Mouse (Mus musculus) forebrain, embryonic 10.5 days (tissue): ENCODE measurements around the gene Spata3. TPM values are rescaled to one million over a fixed set of nuclear protein-coding genes. Genes with fewer than 3 reads are reported as not detected.
"Not testable (repeated sequence)": the region's sequence is repeated elsewhere in the genome, so short reads cannot be mapped to it uniquely, and the experiment has no call there.

Experiments
- DNase-seq: peaks from one replicate; pipeline ENCODE4 v3.0.0-alpha.2; 2017; ENCODE audit warnings: low spot score; ENCODE audit errors: extremely low spot score
- H3K27ac ChIP-seq: fragments of 300-500 bp; sonication (generic); 2 replicates; pipeline ENCODE4 v1.5.1; 2016; ENCODE audit warnings: mild to moderate bottlenecking
- H3K27me3 ChIP-seq: fragments of 300-500 bp; sonication (generic); 2 replicates; pipeline ENCODE4 v1.6.1; 2016; ENCODE audit warnings: mild to moderate bottlenecking; ENCODE audit not compliant: poor library complexity, severe bottlenecking
- H3K36me3 ChIP-seq: fragments of 300-500 bp; sonication (generic); replicated peaks from 2 replicates; pipeline ENCODE4 v1.6.1; 2016; ENCODE audit warnings: mild to moderate bottlenecking, moderate library complexity
- H3K4me1 ChIP-seq: fragments of 300-500 bp; sonication (generic); 2 replicates; pipeline ENCODE4 v1.6.1; 2016
- H3K4me3 ChIP-seq: fragments of 300-500 bp; sonication (generic); 2 replicates; pipeline ENCODE4 v1.5.1; 2016; ENCODE audit warnings: mild to moderate bottlenecking, moderate library complexity
- H3K9me3 ChIP-seq: fragments of 300-500 bp; sonication (generic); 2 replicates; pipeline ENCODE4 v1.6.1; 2016; ENCODE audit warnings: mild to moderate bottlenecking, moderate library complexity
- WGBS: fragments of 180-500 bp; shearing (Covaris S2); methylation state at CpG from one replicate; pipeline ENCODE4 v1.1.7; 2016; 5-methylcytosine and 5-hydroxymethylcytosine counted together
- polyA plus RNA-seq: library from polyadenylated mRNA; unstranded; fragments of >200 nt; fragmentation: Nextera tagmentation; extraction: Ambion mirVana; gene quantifications from 2 replicates; pipeline ENCODE4 v1.2.1, GENCODE M21; 2016

The Spata3 gene
- polyA plus RNA-seq = not detected in 2 replicates

- peaks cover 13% of the 10 kb centered on the region for H3K4me1 ChIP-seq
Measured at GRCm38 (mm10) chr1:86016516-86016915, at the start of gene Spata3. TSS of gene Spata3 (plus strand) at chr1:86016816.

GRCm38 (mm10) chr1:85969081-85969480 is 47.5 kb upstream of the Spata3 start:
- Histone ChIP-seq H3K4me1 (no peaks in the 10 kb centered on the region), H3K27ac (no peak overlapping the region), H3K27me3 (no peaks in the 10 kb centered on the region), H3K4me3 (no peak overlapping the region), H3K36me3 (no peaks in the 10 kb centered on the region), H3K9me3 (no peaks in the 10 kb centered on the region)
- no peak for DNase-seq
- 86% methylated on average over 1 of the region's 1 CpGs for WGBS

More at GRCm38 (mm10) chr1:86016516-86016915, at the start of gene Spata3:
- H3K36me3 ChIP-seq = no peaks in the 10 kb centered on the region
- no peak within 1 kb of the TSS for H3K27ac ChIP-seq
- 91% methylated on average over 8 of the region's 8 CpGs for WGBS
- peaks cover 50% of the 10 kb centered on the region for H3K27me3 ChIP-seq
- peaks cover 2% of the 10 kb centered on the region; the same call in 1 of the 2 replicates for H3K9me3 ChIP-seq
- H3K4me3 ChIP-seq = no peak within 1 kb of the TSS
- no peak for DNase-seq

- H3K27ac ChIP-seq = no peak overlapping the region
- no peaks in the 10 kb centered on the region for H3K36me3 ChIP-seq
- no peaks in the 10 kb centered on the region for H3K27me3 ChIP-seq
- H3K4me1 ChIP-seq = no peaks in the 10 kb centered on the region
- H3K9me3 ChIP-seq = no peaks in the 10 kb centered on the region
- WGBS = 86% methylated on average over 1 of the region's 1 CpGs
- H3K4me3 ChIP-seq = no peak overlapping the region
- DNase-seq = no peak
Measured at GRCm38 (mm10) chr1:85969519-85969918, 47.1 kb upstream of the Spata3 start.

GRCm38 (mm10) chr1:85971070-85971469 is 45.5 kb upstream of the Spata3 start:
- Histone ChIP-seq H3K4me1 (no peaks in the 10 kb centered on the region), H3K4me3 (no peak overlapping the region), H3K36me3 (no peaks in the 10 kb centered on the region), H3K27me3 (no peaks in the 10 kb centered on the region), H3K9me3 (no peaks in the 10 kb centered on the region), H3K27ac (no peak overlapping the region)
- 92% methylated on average over 3 of the region's 3 CpGs for WGBS
- DNase-seq = no peak

GRCm38 (mm10) chr1:85972341-85972740 is 44.3 kb upstream of the Spata3 start:
- Histone ChIP-seq H3K36me3 (no peaks in the 10 kb centered on the region), H3K9me3 (no peaks in the 10 kb centered on the region), H3K27me3 (no peaks in the 10 kb centered on the region), H3K4me3 (no peak overlapping the region), H3K27ac (no peak overlapping the region), H3K4me1 (no peaks in the 10 kb centered on the region)
- WGBS = 82% methylated on average over 3 of the region's 3 CpGs
- no peak for DNase-seq

- no peak overlapping the region for H3K4me3 ChIP-seq
- H3K4me1 ChIP-seq = no peaks in the 10 kb centered on the region
- 93% methylated on average over 2 of the region's 2 CpGs for WGBS
- H3K27ac ChIP-seq = no peak overlapping the region
- DNase-seq = no peak
- no peaks in the 10 kb centered on the region for H3K36me3 ChIP-seq
- no peaks in the 10 kb centered on the region for H3K27me3 ChIP-seq
- H3K9me3 ChIP-seq = no peaks in the 10 kb centered on the region
Measured at GRCm38 (mm10) chr1:85973468-85973877, 43.1 kb upstream of the Spata3 start.

- WGBS = 95% methylated on average over 3 of the region's 3 CpGs
- H3K36me3 ChIP-seq = no peaks in the 10 kb centered on the region
- no peak overlapping the region for H3K27ac ChIP-seq
- DNase-seq = no peak
- H3K4me3 ChIP-seq = no peak overlapping the region
- H3K4me1 ChIP-seq = no peaks in the 10 kb centered on the region
- no peaks in the 10 kb centered on the region for H3K9me3 ChIP-seq
- no peaks in the 10 kb centered on the region for H3K27me3 ChIP-seq
Measured at GRCm38 (mm10) chr1:85977709-85978108, 38.9 kb upstream of the Spata3 start.

- WGBS = 81% methylated on average over 7 of the region's 7 CpGs
- H3K4me1 ChIP-seq = no peaks in the 10 kb centered on the region
- DNase-seq = no peak
Measured at GRCm38 (mm10) chr1:85981738-85982357, 34.8 kb upstream of the Spata3 start.

GRCm38 (mm10) chr1:85985784-85986183 is 30.8 kb upstream of the Spata3 start:
- Histone ChIP-seq H3K36me3 (no peaks in the 10 kb centered on the region), H3K9me3 (no peaks in the 10 kb centered on the region), H3K4me3 (no peak overlapping the region), H3K27ac (no peak overlapping the region), H3K4me1 (peaks cover 6% of the 10 kb centered on the region; the same call in 1 of the 2 replicates), H3K27me3 (no peaks in the 10 kb centered on the region)
- no peak for DNase-seq
- 86% methylated on average over 3 of the region's 3 CpGs for WGBS

More at GRCm38 (mm10) chr1:85981738-85982357, 34.8 kb upstream of the Spata3 start:
- H3K4me3 ChIP-seq = no peak overlapping the region
- no peaks in the 10 kb centered on the region for H3K9me3 ChIP-seq
- no peak overlapping the region for H3K27ac ChIP-seq
- H3K27me3 ChIP-seq = no peaks in the 10 kb centered on the region
- no peaks in the 10 kb centered on the region for H3K36me3 ChIP-seq

- Histone ChIP-seq H3K27me3 (no peaks in the 10 kb centered on the region), H3K9me3 (no peaks in the 10 kb centered on the region), H3K4me3 (no peak overlapping the region), H3K36me3 (no peaks in the 10 kb centered on the region), H3K27ac (no peak overlapping the region), H3K4me1 (peaks cover 6% of the 10 kb centered on the region; the same call in 1 of the 2 replicates)
- DNase-seq = no peak
- 79% methylated on average over 4 of the region's 4 CpGs for WGBS
Measured at GRCm38 (mm10) chr1:85988351-85988750, 28.3 kb upstream of the Spata3 start.

GRCm38 (mm10) chr1:85988882-85989281 is 27.7 kb upstream of the Spata3 start:
- not testable (repeated sequence) for H3K36me3 ChIP-seq, H3K27ac ChIP-seq, H3K4me3 ChIP-seq, H3K27me3 ChIP-seq, H3K4me1 ChIP-seq, H3K9me3 ChIP-seq, DNase-seq
- 92% methylated on average over 4 of the region's 4 CpGs for WGBS

GRCm38 (mm10) chr1:85992175-85992574 is 24.4 kb upstream of the Spata3 start:
- H3K4me1 ChIP-seq = peaks cover 4% of the 10 kb centered on the region; the same call in 1 of the 2 replicates
- no peaks in the 10 kb centered on the region for H3K27me3 ChIP-seq
- H3K4me3 ChIP-seq = no peak overlapping the region
- 85% methylated on average over 9 of the region's 9 CpGs for WGBS
- no peak for DNase-seq
- peaks cover 4% of the 10 kb centered on the region; the same call in 1 of the 2 replicates for H3K9me3 ChIP-seq
- no peak overlapping the region for H3K27ac ChIP-seq
- H3K36me3 ChIP-seq = no peaks in the 10 kb centered on the region

GRCm38 (mm10) chr1:85993541-85993940 is 23.1 kb upstream of the Spata3 start:
- WGBS = 88% methylated on average over 3 of the region's 4 CpGs

More at GRCm38 (mm10) chr1:85993541-85993940, 23.1 kb upstream of the Spata3 start:
- DNase-seq = no peak
- H3K4me3 ChIP-seq = no peak overlapping the region
- no peaks in the 10 kb centered on the region for H3K36me3 ChIP-seq
- peaks cover 4% of the 10 kb centered on the region; the same call in 1 of the 2 replicates for H3K9me3 ChIP-seq
- no peaks in the 10 kb centered on the region for H3K4me1 ChIP-seq
- no peaks in the 10 kb centered on the region for H3K27me3 ChIP-seq
- no peak overlapping the region for H3K27ac ChIP-seq
